Mouse (Mus musculus) neural tube, embryonic 15.5 days (tissue): Measurements from ENCODE around the gene Ngfr. TPM values are rescaled to one million over a fixed set of nuclear protein-coding genes. Genes with fewer than 3 reads are reported as not detected.

ENCODE experiments used
- ATAC-seq: fragments of 200-750 bp; cut with Nextera tagmentation; 2 replicates; pipeline ENCODE4 v1.8.0; 2017; ENCODE audit warnings: mild to moderate bottlenecking, moderate TSS enrichment, moderate library complexity; ENCODE audit not compliant: low FRiP score
- H3K27ac ChIP-seq: fragments of 300-500 bp; sonication (generic); replicated peaks from 2 replicates; pipeline ENCODE4 v1.5.1; 2015; ENCODE audit warnings: mild to moderate bottlenecking, inconsistent platforms
- H3K27me3 ChIP-seq: fragments of 300-500 bp; sonication (generic); replicated peaks from 2 replicates; pipeline ENCODE4 v1.6.1; 2015; ENCODE audit warnings: inconsistent platforms
- H3K36me3 ChIP-seq: fragments of 300-500 bp; sonication (generic); 2 replicates; pipeline ENCODE4 v1.6.1; 2015; ENCODE audit warnings: inconsistent platforms
- H3K4me1 ChIP-seq: fragments of 300-500 bp; sonication (generic); 2 replicates; pipeline ENCODE4 v1.6.1; 2015; ENCODE audit warnings: inconsistent platforms
- H3K4me2 ChIP-seq: fragments of 300-500 bp; sonication (generic); 2 replicates; pipeline ENCODE4 v1.6.1; 2015; ENCODE audit warnings: inconsistent platforms, mild to moderate bottlenecking, moderate library complexity
- H3K4me3 ChIP-seq: fragments of 300-500 bp; sonication (generic); replicated peaks from 2 replicates; pipeline ENCODE4 v1.5.1; 2015; ENCODE audit warnings: mild to moderate bottlenecking, inconsistent platforms
- H3K9ac ChIP-seq: fragments of 300-500 bp; sonication (generic); replicated peaks from 2 replicates; pipeline ENCODE4 v1.6.1; 2015; ENCODE audit warnings: mild to moderate bottlenecking, inconsistent platforms
- H3K9me3 ChIP-seq: fragments of 300-500 bp; sonication (generic); replicated peaks from 2 replicates; pipeline ENCODE4 v1.6.1; 2016; ENCODE audit warnings: inconsistent platforms
- WGBS: fragments of 180-500 bp; shearing (Covaris S2); methylation state at CpG from one replicate; pipeline ENCODE4 v1.1.7; 2015; ENCODE audit warnings: mixed read lengths; 5-methylcytosine and 5-hydroxymethylcytosine counted together
- polyA plus RNA-seq: library from polyadenylated mRNA; unstranded; fragments of >200 nt; fragmentation: Nextera tagmentation; extraction: Ambion mirVana; gene quantifications from 2 replicates; pipeline ENCODE4 v1.2.1, GENCODE M21; 2015

Ngfr gene
- polyA plus RNA-seq, 1 experiment from 2014 or later = 69.3 TPM

DNA sequence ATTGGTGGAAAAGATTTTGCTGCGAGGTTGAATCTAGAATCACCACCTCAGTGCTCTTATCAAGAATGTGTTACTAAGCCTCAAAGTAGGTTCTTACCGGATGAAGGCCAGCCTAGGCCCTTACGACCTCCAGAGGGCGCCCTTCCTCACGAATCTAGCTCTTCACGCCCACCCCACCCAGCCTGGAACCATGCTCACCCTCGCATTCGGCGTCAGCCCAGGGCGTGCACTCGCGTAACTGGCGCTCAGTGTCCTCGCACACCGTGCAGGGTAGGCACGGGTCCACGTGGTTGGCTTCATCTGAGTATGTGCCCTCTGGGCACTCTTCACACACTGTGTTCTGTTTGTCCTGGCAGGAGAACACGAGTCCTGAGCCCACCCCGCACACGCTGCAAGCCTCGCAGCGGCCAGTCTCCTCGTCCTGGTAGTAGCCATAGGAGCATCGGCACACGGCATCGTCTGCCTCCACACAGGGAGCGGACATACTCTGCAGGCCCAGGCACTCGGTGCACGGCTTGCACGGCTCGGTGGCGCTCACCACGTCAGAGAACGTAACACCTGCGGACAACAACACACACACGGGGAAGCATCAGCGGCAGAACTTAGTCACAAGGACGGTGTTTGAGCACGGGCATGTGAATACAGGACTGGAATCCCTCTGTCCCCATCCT, 9.6 kb downstream of the Ngfr start:
- WGBS = 13% methylated on average over 39 of the region's 39 CpGs
- ATAC-seq = peak; percentile 60; the same call in 1 of the 2 replicates
- H3K9ac ChIP-seq = peak overlapping the region; percentile 26; the same call in 1 of the 2 replicates
- H3K4me1 ChIP-seq = peaks cover 31% of the 10 kb centered on the region
- peak overlapping the region; percentile 56 for H3K4me2 ChIP-seq
- no peak overlapping the region for H3K27ac ChIP-seq
- H3K9me3 ChIP-seq = no peaks in the 10 kb centered on the region
- peak overlapping the region; percentile 27 for H3K4me3 ChIP-seq
- H3K36me3 ChIP-seq = no peaks in the 10 kb centered on the region
- H3K27me3 ChIP-seq = peaks cover 62% of the 10 kb centered on the region

DNA sequence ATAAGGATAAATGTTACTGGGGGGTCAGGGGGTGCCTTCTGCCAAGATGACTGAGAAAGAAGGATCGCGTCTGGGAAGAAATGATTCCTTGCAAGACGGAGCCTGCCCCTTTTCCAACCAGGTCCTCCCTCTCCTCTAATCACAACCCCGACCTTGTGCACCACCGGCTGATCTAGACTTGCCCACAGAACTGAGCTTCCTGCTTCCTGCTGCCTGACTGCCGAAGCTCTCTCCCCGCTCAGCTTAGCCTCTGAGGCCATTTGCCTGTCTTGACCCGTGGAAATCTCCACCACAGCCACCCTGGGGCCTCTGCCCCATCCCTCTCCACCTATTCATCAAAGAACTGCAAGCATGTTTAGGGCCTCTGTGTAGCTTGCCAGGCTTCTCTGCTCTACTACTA, 11.2 kb downstream of the Ngfr start:
- peaks cover 31% of the 10 kb centered on the region for H3K4me1 ChIP-seq
- H3K36me3 ChIP-seq = no peaks in the 10 kb centered on the region
- H3K4me2 ChIP-seq = no peak overlapping the region
- 77% methylated on average over 8 of the region's 8 CpGs for WGBS
- no peaks in the 10 kb centered on the region for H3K9me3 ChIP-seq
- no peak overlapping the region for H3K4me3 ChIP-seq
- H3K27me3 ChIP-seq = peaks cover 46% of the 10 kb centered on the region
- H3K27ac ChIP-seq = no peak overlapping the region
- ATAC-seq = no peak
- H3K9ac ChIP-seq = no peak overlapping the region

DNA sequence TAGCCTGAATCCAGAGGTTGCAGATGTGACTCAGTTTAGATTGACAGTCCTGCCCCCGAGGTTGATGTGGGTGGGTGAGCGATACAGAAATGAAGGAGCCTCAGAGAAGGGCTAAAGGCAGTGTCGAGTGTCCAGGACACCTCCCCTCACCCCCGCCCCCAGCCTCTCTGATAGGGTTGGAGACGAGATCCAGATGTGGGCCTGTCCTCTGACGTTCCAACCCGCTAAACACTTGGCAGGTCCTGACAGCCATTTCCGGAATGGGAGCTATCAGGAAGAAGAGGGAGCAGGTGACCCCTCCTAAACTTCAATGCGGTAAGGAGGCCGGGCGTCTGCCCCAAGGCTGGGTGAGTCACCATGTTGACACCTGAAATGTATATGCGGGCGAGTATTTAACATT, 11.7 kb downstream of the Ngfr start:
- Histone ChIP-seq H3K4me3 (no peak overlapping the region), H3K36me3 (no peaks in the 10 kb centered on the region), H3K27me3 (peaks cover 41% of the 10 kb centered on the region), H3K9ac (no peak overlapping the region), H3K27ac (no peak overlapping the region), H3K4me2 (no peak overlapping the region), H3K9me3 (no peaks in the 10 kb centered on the region), H3K4me1 (peaks cover 33% of the 10 kb centered on the region)
- no peak for ATAC-seq
- 76% methylated on average over 13 of the region's 13 CpGs for whole genome bisulfite sequencing

DNA sequence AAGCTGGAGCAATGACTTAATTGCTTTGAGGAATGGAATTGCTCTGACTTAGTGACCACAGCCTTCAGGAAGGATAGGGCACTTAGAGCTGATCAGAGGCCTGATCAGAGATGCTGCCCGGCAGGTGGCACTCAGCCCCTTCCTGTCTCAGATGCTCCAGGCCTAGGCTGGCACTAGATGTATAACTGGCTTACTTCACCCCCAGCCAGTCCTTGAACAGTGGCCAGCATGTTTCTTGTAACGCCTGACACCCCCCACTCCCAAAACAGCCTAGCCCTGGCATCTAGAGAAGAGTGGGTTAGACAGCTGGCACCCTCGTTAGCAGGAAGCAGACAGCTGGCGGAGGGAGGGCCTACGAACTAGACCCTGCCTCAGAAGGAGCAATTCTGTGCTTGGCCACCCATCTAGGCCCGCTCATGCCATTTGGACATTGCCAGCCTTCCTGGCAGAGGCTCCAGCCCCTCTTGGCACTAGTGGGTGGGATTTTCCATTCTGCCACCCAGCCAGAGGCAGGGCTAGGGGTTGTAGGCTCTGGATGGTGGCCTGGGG, 12.7 kb downstream of the Ngfr start:
- Histone ChIP-seq H3K27ac (no peak overlapping the region), H3K36me3 (no peaks in the 10 kb centered on the region), H3K9ac (no peak overlapping the region), H3K4me3 (no peak overlapping the region), H3K4me1 (peaks cover 31% of the 10 kb centered on the region), H3K27me3 (peaks cover 31% of the 10 kb centered on the region), H3K4me2 (no peak overlapping the region), H3K9me3 (no peaks in the 10 kb centered on the region)
- no peak for ATAC-seq
- WGBS = 62% methylated on average over 6 of the region's 6 CpGs

DNA sequence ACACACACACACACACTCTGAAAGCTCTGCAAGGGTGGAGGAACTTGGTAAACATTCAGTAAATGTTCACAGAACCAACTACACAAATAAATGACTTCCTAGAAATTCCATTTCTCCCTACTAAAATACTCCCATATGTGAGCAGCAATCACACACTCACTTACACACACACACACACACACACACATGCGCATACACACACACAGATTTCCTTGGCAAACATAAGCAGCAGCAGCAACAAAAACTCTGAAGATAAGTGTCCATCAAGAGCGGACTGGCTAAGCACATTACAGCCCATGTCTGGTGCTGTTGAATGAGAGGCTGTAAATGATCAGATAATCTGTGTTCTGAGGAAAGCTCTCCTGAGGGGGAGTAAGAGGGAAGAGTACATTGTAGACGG, 15.3 kb downstream of the Ngfr start:
- no peak overlapping the region for H3K9ac ChIP-seq
- H3K4me2 ChIP-seq = no peak overlapping the region
- ATAC-seq = no peak
- no peaks in the 10 kb centered on the region for H3K36me3 ChIP-seq
- 51% methylated on average over 3 of the region's 3 CpGs for WGBS
- no peak overlapping the region for H3K4me3 ChIP-seq
- no peaks in the 10 kb centered on the region for H3K9me3 ChIP-seq
- peaks cover 24% of the 10 kb centered on the region for H3K4me1 ChIP-seq
- no peak overlapping the region for H3K27ac ChIP-seq
- peaks cover 5% of the 10 kb centered on the region; the same call in 1 of the 2 replicates for H3K27me3 ChIP-seq

DNA sequence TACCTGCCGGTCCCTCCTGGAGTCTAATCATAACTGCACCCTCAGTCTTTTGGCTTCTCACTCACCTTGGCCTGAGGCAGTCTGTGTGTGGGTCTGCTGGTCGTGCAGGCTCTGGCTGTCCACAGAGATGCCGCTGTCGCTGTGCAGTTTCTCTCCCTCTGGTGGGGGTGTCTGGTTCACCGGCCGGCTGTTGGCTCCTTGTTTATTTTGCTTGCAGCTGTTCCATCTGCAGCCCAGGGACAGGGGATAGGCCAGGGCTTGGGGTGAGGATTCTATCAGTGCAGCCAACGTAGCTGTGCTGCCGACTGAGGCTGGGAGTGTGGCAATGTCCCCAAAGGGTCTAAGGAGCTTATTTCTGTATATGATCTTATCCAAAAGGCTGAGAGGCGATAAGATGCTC, 15.8 kb downstream of the Ngfr start:
- Histone ChIP-seq H3K27me3 (0 out of 2 replicates have a peak, but pooled peaks cover 3% of the 10 kb centered on the region), H3K27ac (0 out of 2 replicates have a peak overlapping the region, but pooled peaks have one; percentile 9), H3K9me3 (no peaks in the 10 kb centered on the region), H3K4me2 (no peak overlapping the region), H3K36me3 (no peaks in the 10 kb centered on the region), H3K4me3 (no peak overlapping the region), H3K4me1 (peaks cover 24% of the 10 kb centered on the region), H3K9ac (no peak overlapping the region)
- WGBS = 27% methylated on average over 9 of the region's 9 CpGs
- no peak for ATAC-seq

DNA sequence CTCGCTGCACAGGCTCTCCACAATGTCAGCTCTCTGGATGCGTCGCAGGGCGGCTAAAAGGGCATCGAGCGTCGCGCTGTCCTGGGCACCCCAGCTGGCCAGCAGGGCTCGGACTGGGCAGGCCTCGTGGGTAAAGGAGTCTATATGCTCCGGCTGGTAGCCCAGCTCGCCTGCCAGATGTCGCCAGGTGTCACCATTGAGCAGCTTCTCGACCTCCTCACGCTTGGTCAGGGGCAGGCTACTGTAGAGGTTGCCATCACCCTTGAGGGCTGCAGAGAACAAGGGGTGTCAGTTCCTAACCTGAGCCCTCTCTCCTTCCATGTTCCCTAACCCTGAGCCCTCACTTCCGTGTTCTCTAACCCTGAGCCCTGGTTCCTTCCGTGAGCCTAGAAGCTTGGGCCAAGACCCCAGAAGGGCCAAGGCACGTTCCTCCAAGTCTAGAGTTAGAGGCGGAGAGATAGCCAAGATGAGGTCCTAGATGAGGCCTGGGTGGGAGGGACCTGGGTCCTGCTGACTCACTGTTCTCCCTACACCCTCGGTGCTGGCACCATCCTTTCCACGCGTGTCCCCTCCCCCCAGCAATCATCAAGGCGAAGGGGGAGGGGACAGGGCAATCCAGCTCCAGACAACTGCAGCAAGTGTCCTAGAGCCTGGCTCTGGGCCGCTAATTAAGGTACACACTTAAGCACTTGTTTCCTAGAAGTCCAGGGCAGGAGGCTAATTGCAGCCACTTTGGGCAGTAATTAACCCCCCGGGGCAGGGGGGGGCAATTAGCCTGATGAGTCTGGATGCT, 16.5 kb downstream of the Ngfr start:
- Histone ChIP-seq H3K4me2 (no peak overlapping the region), H3K27ac (no peak overlapping the region), H3K27me3 (0 out of 2 replicates have a peak, but pooled peaks cover 3% of the 10 kb centered on the region), H3K4me3 (no peak overlapping the region), H3K9ac (no peak overlapping the region), H3K36me3 (no peaks in the 10 kb centered on the region), H3K4me1 (peaks cover 24% of the 10 kb centered on the region), H3K9me3 (no peaks in the 10 kb centered on the region)
- WGBS = 54% methylated on average over 25 of the region's 25 CpGs
- ATAC-seq = no peak

DNA sequence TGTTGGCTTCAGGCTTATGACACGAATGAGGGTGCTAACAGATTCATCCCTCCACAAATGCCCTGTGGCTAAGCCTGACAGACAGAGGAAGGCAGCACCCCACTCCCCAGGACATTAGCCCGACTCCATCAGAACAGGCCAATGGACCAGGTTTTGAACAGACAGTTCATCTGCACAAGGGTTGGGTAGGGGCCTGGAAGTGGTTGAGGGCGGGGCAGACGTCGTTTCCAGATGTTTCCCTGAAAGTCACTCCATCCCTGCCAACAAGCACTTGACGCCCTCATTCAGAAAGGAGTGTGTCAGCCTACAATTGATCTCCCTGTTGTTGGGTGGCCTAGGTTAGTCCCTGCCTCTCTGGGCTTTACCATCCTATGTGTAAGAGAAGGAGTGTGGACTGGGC, 17.6 kb downstream of the Ngfr start:
- Histone ChIP-seq H3K4me3 (no peak overlapping the region), H3K27me3 (0 out of 2 replicates have a peak, but pooled peaks cover 3% of the 10 kb centered on the region), H3K4me1 (peaks cover 18% of the 10 kb centered on the region), H3K4me2 (no peak overlapping the region), H3K36me3 (no peaks in the 10 kb centered on the region), H3K9me3 (no peaks in the 10 kb centered on the region), H3K27ac (no peak overlapping the region), H3K9ac (no peak overlapping the region)
- 83% methylated on average over 6 of the region's 6 CpGs for WGBS
- no peak for ATAC-seq

DNA sequence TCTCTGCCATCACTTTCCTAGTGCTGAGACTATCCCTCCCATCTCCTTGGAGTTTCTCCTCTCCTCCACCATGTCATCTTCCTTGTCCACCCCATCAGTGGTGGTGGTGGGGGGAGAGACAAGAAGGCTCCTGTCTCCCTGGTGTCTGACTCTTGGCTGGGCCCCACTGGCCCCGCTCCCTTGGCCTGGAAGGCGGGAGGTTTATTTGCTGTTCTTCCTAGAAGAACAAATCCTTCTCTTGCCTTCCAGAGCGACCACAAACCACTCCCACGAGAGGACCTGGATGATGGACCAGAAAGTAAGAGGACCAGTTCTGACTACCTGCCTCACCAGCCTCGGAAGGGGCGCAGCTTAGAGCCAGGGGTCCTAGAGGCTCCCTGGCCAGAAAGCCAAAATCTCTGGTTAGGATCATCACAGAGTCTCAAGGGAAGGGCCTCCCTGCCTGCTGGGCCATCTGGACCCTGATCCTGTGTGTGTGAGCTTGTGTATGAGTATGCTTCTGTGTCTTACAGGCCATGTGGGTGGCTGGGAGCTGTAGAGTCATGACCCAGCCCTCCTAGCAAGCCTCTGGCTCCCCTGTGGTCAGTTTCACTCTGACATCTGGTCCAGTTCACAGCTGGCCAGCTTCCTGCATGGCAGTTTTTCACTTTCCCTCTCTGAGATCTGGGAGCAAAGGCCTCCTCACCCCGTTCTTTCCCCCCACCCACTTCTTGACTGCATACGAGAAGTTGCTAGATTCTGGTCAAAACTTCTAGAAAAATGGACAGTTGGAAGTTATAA, 19.4 kb downstream of the Ngfr start:
- 77% methylated on average over 8 of the region's 8 CpGs for WGBS
- H3K27ac ChIP-seq = no peak overlapping the region
- no peaks in the 10 kb centered on the region for H3K27me3 ChIP-seq
- H3K9me3 ChIP-seq = no peaks in the 10 kb centered on the region
- H3K9ac ChIP-seq = no peak overlapping the region
- no peak overlapping the region for H3K4me2 ChIP-seq
- H3K4me1 ChIP-seq = peaks cover 15% of the 10 kb centered on the region
- no peak for ATAC-seq
- H3K4me3 ChIP-seq = no peak overlapping the region
- H3K36me3 ChIP-seq = no peaks in the 10 kb centered on the region

DNA sequence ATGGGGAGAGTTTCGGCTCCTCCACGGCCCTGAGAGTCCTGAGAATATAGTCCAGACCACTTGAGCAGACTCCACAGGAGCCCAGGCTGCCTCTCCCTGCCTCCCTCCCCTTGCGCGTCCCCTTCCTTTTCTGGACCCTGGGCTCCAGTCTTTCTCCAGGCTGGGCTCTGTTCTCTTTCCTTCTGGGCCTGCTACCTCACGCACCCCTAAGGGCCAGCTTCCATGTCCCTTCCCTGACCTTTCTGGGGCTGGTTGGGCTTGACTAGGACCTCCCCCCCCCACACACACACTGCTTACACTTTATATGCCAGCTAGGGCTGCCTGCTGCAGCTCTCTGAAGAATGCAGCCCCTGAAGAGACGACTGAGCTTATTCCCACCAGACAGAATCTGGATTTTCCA, 20.2 kb downstream of the Ngfr start:
- WGBS = 54% methylated on average over 6 of the region's 6 CpGs
- Histone ChIP-seq H3K4me2 (no peak overlapping the region), H3K27ac (no peak overlapping the region), H3K27me3 (no peaks in the 10 kb centered on the region), H3K36me3 (no peaks in the 10 kb centered on the region), H3K4me3 (no peak overlapping the region), H3K9me3 (no peaks in the 10 kb centered on the region), H3K9ac (no peak overlapping the region), H3K4me1 (peaks cover 15% of the 10 kb centered on the region)
- no peak for ATAC-seq

DNA sequence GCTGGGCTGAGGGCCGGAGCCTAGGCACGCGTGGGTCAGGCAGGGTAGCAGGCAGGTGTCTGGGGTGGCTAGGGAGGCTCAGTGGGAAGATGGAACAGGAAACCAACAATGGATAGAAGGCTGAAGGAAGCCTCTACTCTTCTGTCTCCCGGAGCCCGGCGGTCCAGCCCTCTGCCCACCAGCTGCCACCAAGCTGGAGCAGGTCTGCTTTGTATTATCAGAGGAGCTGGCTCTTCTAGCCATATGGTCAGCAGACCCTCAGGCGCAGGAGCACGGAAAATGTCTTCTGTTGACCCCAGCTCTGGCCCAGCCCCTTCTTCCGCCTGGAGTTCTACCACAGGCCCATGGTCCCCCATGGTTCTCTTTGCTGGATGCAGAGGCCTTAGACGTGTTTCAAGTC, 22.2 kb downstream of the Ngfr start:
- WGBS = 85% methylated on average over 10 of the region's 10 CpGs
- ATAC-seq = no peak
- Histone ChIP-seq H3K9me3 (no peaks in the 10 kb centered on the region), H3K9ac (no peak overlapping the region), H3K4me3 (no peak overlapping the region), H3K36me3 (no peaks in the 10 kb centered on the region), H3K27me3 (no peaks in the 10 kb centered on the region), H3K4me1 (peaks cover 6% of the 10 kb centered on the region; the same call in 1 of the 2 replicates), H3K4me2 (no peak overlapping the region), H3K27ac (no peak overlapping the region)
